ENCODE assay signal across 16 mouse cellular contexts in the genomic region with DNA sequence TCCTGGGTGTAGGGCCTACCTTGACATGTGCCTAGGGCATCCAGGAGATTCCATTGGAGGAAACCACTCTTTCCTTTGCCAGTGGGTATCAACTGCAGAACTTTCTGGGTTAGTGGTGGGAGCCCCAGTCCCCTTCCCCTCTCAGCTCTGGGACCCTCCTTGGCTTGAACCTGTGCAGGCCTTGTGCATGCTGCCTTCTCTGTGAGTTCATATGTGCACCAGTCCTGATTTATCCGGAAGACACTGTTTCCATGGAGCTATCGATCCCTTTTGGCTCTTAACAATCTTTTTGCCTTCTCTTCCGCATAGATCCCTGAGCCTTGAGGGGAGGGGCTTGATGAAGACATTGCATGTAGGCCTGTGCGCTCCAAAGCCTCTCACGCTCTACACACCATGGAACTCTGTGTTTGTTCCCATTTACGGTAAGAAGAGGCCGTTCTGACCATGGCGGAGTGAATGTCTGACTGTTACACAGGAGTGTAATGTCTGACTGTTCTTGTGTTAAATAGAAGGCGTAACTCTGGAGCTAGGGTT. TPM values are rescaled to one million over a fixed set of nuclear protein-coding genes. Genes with fewer than 3 reads are reported as not detected.
DNase-seq lines count a peak whose midpoint lies in the region; ATAC-seq and TF ChIP-seq lines count a peak whose summit lies in the region.
"Had no signal": no experiment of that assay in that cellular context is flagged by ENCODE, and none has a peak within 500 bp of the region (broad histone marks: within the 10 kb centered on the region; RNA-seq: fewer than 3 reads in every experiment).

No protein-coding gene starts in this region.

- no peaks in the 10 kb centered on the region for H3K27me3 ChIP-seq in forebrain, embryonic 10.5 days (ENCODE audit: poor library complexity, severe bottlenecking)
- no peaks in the 10 kb centered on the region for H3K27me3 ChIP-seq in forebrain, embryonic 14.5 days (replicated peaks; ENCODE audit: control insufficient read depth, insufficient read depth, low read length)
- no peaks in the 10 kb centered on the region for H3K27me3 ChIP-seq in liver, embryonic 11.5 days (replicated peaks; ENCODE audit: control insufficient read depth, insufficient read depth, low read length)
- no peaks in the 10 kb centered on the region for H3K27me3 ChIP-seq in liver, embryonic 14.5 days (ENCODE audit: control insufficient read depth, insufficient read depth, low read length)
- H3K27me3 ChIP-seq: embryonic facial prominence, embryonic 15.5 days had no signal

- no peak overlapping the region for H3K9ac ChIP-seq in forebrain, embryonic 14.5 days (ENCODE audit: low read length)
- no peak overlapping the region for H3K9ac ChIP-seq in liver, embryonic 11.5 days (ENCODE audit: low read depth, low read length)
- no peak overlapping the region for H3K9ac ChIP-seq in liver, embryonic 14.5 days (replicated peaks)
- H3K9ac ChIP-seq: embryonic facial prominence, embryonic 15.5 days had no signal

- H3K4me3 ChIP-seq in forebrain, embryonic 10.5 days: no peak overlapping the region
- no peak overlapping the region for H3K4me3 ChIP-seq in forebrain, embryonic 14.5 days (ENCODE audit: low read depth, low read length)
- H3K4me3 ChIP-seq in liver, embryonic 11.5 days (ENCODE audit: low read depth, low read length): no peak overlapping the region
- H3K4me3 ChIP-seq in liver, embryonic 14.5 days (ENCODE audit: insufficient read depth in 1 of 2, low read depth in 2 of 2, low read length in 2 of 2): no peak overlapping the region
- H3K4me3 ChIP-seq: embryonic facial prominence, embryonic 15.5 days; heart, adult 2 months had no signal

- peaks cover 8% of the 10 kb centered on the region for H3K36me3 ChIP-seq in forebrain, embryonic 10.5 days (replicated peaks)
- H3K36me3 ChIP-seq in forebrain, embryonic 14.5 days (ENCODE audit: control insufficient read depth, insufficient read depth, low read length): no peaks in the 10 kb centered on the region
- no peaks in the 10 kb centered on the region for H3K36me3 ChIP-seq in liver, embryonic 11.5 days (ENCODE audit: control insufficient read depth, insufficient read depth, low read length)
- no peaks in the 10 kb centered on the region for H3K36me3 ChIP-seq in liver, embryonic 14.5 days (replicated peaks; ENCODE audit: control insufficient read depth, insufficient read depth, low read depth)
- H3K36me3 ChIP-seq: embryonic facial prominence, embryonic 15.5 days had no signal

- no peak for TF ChIP-seq CTCF in liver, embryonic 14.5 days (IDR thresholded peaks at IDR 0.05; ENCODE audit: low read depth)

- peaks cover 30% of the 10 kb centered on the region for H3K4me1 ChIP-seq in forebrain, embryonic 10.5 days
- H3K4me1 ChIP-seq in forebrain, embryonic 14.5 days (ENCODE audit: control insufficient read depth, insufficient read depth, low read length): peaks cover 2% of the 10 kb centered on the region; the same call in 1 of the 2 replicates
- peaks cover 9% of the 10 kb centered on the region for H3K4me1 ChIP-seq in liver, embryonic 11.5 days (replicated peaks; ENCODE audit: control insufficient read depth, insufficient read depth, low read length)
- peaks cover 11 to 27% of the 10 kb centered on the region in 2 experiments for H3K4me1 ChIP-seq in liver, embryonic 14.5 days (replicated peaks; ENCODE audit: control insufficient read depth in 2 of 2, insufficient read depth in 2 of 2, low read length in 1 of 2)
- H3K4me1 ChIP-seq: embryonic facial prominence, embryonic 15.5 days had no signal

- no peak for TF ChIP-seq EP300 in liver, embryonic 14.5 days (IDR thresholded peaks at IDR 0.05; ENCODE audit: low read depth)

- H3K27ac ChIP-seq in forebrain, embryonic 10.5 days: peak overlapping the region; percentile 51
- no peak overlapping the region for H3K27ac ChIP-seq in forebrain, embryonic 14.5 days (ENCODE audit: low read depth, low read length)
- H3K27ac ChIP-seq in liver, embryonic 11.5 days (ENCODE audit: low read depth, low read length): peak overlapping the region; percentile 4; the same call in 1 of the 2 replicates
- no peak overlapping the region for H3K27ac ChIP-seq in liver, embryonic 14.5 days
- H3K27ac ChIP-seq: embryonic facial prominence, embryonic 15.5 days; heart, adult 2 months had no signal

- no peak for DNase-seq in forebrain, embryonic 10.5 days (ENCODE audit: extremely low spot score, low spot score)
- DNase-seq in forebrain, embryonic 14.5 days (ENCODE audit: low spot score): no peak
- no peak for DNase-seq in liver, embryonic 11.5 days (ENCODE audit: low spot score)
- no peak for DNase-seq in liver
- DNase-seq in ZHBTc4 (ENCODE audit: low read depth, low spot score): peak; percentile 39
- no peak for DNase-seq in liver, embryonic 14.5 days (ENCODE audit: low read depth in 3 of 3, low spot score in 3 of 3)
- no peak for DNase-seq in right cerebral cortex, postnatal 25 days
- no peak for DNase-seq in cerebellum, adult 8-10 months
- DNase-seq: adrenal gland, postnatal 36 days; cerebellum, adult 9-10 months; gastrocnemius, postnatal 10 days; heart, adult 2 months; kidney, adult 9 months; kidney, postnatal 36 days; retina, postnatal 1 day had no signal

- no peaks in the 10 kb centered on the region for H3K9me3 ChIP-seq in forebrain, embryonic 10.5 days
- no peaks in the 10 kb centered on the region for H3K9me3 ChIP-seq in forebrain, embryonic 14.5 days (replicated peaks; ENCODE audit: control insufficient read depth, low read length)
- no peaks in the 10 kb centered on the region for H3K9me3 ChIP-seq in liver, embryonic 11.5 days (ENCODE audit: control insufficient read depth, low read length)
- H3K9me3 ChIP-seq in liver, embryonic 14.5 days (ENCODE audit: control insufficient read depth, low read length): no peaks in the 10 kb centered on the region
- H3K9me3 ChIP-seq: embryonic facial prominence, embryonic 15.5 days had no signal

- 85% methylated on average over 9 of the region's 9 CpGs for WGBS in forebrain, embryonic 10.5 days
- 52% methylated on average over 9 of the region's 9 CpGs for WGBS in forebrain, embryonic 14.5 days
- 89% methylated on average over 9 of the region's 9 CpGs for WGBS in liver, embryonic 11.5 days
- 82% methylated on average over 9 of the region's 9 CpGs for WGBS in liver, embryonic 14.5 days (ENCODE audit: insufficient replicate concordance)

- no peak for ATAC-seq in forebrain, embryonic 14.5 days
- no peak for ATAC-seq in liver, embryonic 11.5 days (replicated peaks; ENCODE audit: low FRiP score)
- ATAC-seq in liver, embryonic 14.5 days (ENCODE audit: insufficient read depth): 0 out of 2 replicates have a peak, but pooled peaks have one; percentile 30

- no peak overlapping the region for H3K4me2 ChIP-seq in forebrain, embryonic 14.5 days (ENCODE audit: low read length)
- H3K4me2 ChIP-seq in liver, embryonic 11.5 days: no peak overlapping the region
- no peak overlapping the region for H3K4me2 ChIP-seq in liver, embryonic 14.5 days (ENCODE audit: low read depth)
- H3K4me2 ChIP-seq: embryonic facial prominence, embryonic 15.5 days had no signal

RNA-seq across cellular contexts. Expression of gene F2rl2, which starts 0.5 kb away (rescaled TPM):
- polyA plus RNA-seq in forebrain, embryonic 10.5 days (2016; fragmentation: Nextera tagmentation; extraction: Ambion mirVana): 1.9 and 2.2 TPM in 2 replicates
- polyA plus RNA-seq in forebrain, embryonic 14.5 days (2014; fragmentation: Nextera tagmentation; extraction: Ambion mirVana): 0.27 and 0.51 TPM in 2 replicates
- polyA plus RNA-seq in liver, embryonic 11.5 days (2014; fragmentation: Nextera tagmentation; extraction: Ambion mirVana): 29.5 and 33.0 TPM in 2 replicates
- 7.9 and 10.9 TPM in 2 replicates for polyA plus RNA-seq in liver, embryonic 14.5 days (2012; rRNA removed)
- polyA plus RNA-seq in liver, embryonic 14.5 days (2014; fragmentation: Nextera tagmentation; extraction: Ambion mirVana): 10.7 and 13.3 TPM in 2 replicates

Comparison
In these comparisons a context has a peak if more than half of its experiments do, and no peak if none do; other contexts are left out.
1. H3K27ac ChIP-seq: peak in forebrain, embryonic 10.5 days (single experiment) and liver, embryonic 11.5 days (single experiment); none in forebrain, embryonic 14.5 days (single experiment) and liver, embryonic 14.5 days (single experiment).